Mouse (Mus musculus): ENCODE data around the gene Stard7.
A peak's percentile ranks its signal among the peaks of the same experiment; 100 is the strongest.
"Not testable (repeated sequence)": the region's sequence is repeated elsewhere in the genome, so short reads cannot be mapped to it uniquely, and the experiment has no call there.

Stard7 gene

GRCm38 (mm10) chr2:127269491-127270299 is at the start of gene Stard7:
Stard7 (plus strand) TSS chr2:127270218.
- DNase-seq: peak; percentile 97 to 99

- no peak for DNase-seq
Observed at GRCm38 (mm10) chr2:127225261-127225660, 44.8 kb upstream of the Stard7 start.

- no peak for DNase-seq
Observed at GRCm38 (mm10) chr2:127237897-127238610, 32.0 kb upstream of the Stard7 start.

- DNase-seq: peak; percentile 30 to 61
Observed at GRCm38 (mm10) chr2:127240065-127240464, 30.0 kb upstream of the Stard7 start.

GRCm38 (mm10) chr2:127247592-127248333 is 22.3 kb upstream of the Stard7 start, which contains the start of the genes Ciao1 and Tmem127:
Ciao1 (minus strand) TSS chr2:127247816.
Tmem127 (plus strand) TSS chr2:127247908.
- peak; percentile 99 to 100 for DNase-seq

GRCm38 (mm10) chr2:127248334-127249004 is 21.5 kb upstream of the Stard7 start:
- DNase-seq: peak; percentile 34 to 70

GRCm38 (mm10) chr2:127250291-127251008 is 19.6 kb upstream of the Stard7 start:
- no peak for DNase-seq

- peak; percentile 40 to 51 for DNase-seq
Observed at GRCm38 (mm10) chr2:127251457-127251856, 18.6 kb upstream of the Stard7 start.

- peak; percentile 31 to 44 for DNase-seq
Observed at GRCm38 (mm10) chr2:127251880-127252527, 18.0 kb upstream of the Stard7 start.

- peak in 1 of 2 experiments; percentile 45 for DNase-seq
Observed at GRCm38 (mm10) chr2:127252787-127253186, 17.2 kb upstream of the Stard7 start.

- DNase-seq: no peak
Observed at GRCm38 (mm10) chr2:127254604-127255134, 15.3 kb upstream of the Stard7 start.

- DNase-seq: no peak
Observed at GRCm38 (mm10) chr2:127255294-127255693, 14.7 kb upstream of the Stard7 start.

GRCm38 (mm10) chr2:127259340-127259739 is 10.7 kb upstream of the Stard7 start:
- DNase-seq: no peak

- no peak for DNase-seq
Observed at GRCm38 (mm10) chr2:127262480-127262879, 7.5 kb upstream of the Stard7 start.

- DNase-seq: no peak
Observed at GRCm38 (mm10) chr2:127267854-127268253, 2.2 kb upstream of the Stard7 start.

GRCm38 (mm10) chr2:127270300-127271041 is 453 bp downstream of the Stard7 start:
- peak; percentile 86 to 95 for DNase-seq

- DNase-seq: peak; percentile 35 to 57
Observed at GRCm38 (mm10) chr2:127271042-127271515, 1.1 kb downstream of the Stard7 start.

- not testable (repeated sequence) for DNase-seq
Observed at GRCm38 (mm10) chr2:127272049-127272448, 2.0 kb downstream of the Stard7 start.

- no peak for DNase-seq
Observed at GRCm38 (mm10) chr2:127272806-127273205, 2.8 kb downstream of the Stard7 start.

GRCm38 (mm10) chr2:127274590-127274989 is 4.6 kb downstream of the Stard7 start:
- no peak for DNase-seq
